Mouse (Mus musculus) liver, embryonic 13.5 days (tissue): ENCODE measurements around the gene Lcp1. TPM values are rescaled to one million over a fixed set of nuclear protein-coding genes. Genes with fewer than 3 reads are reported as not detected.

Source experiments
- ATAC-seq: fragments of 200-750 bp; cut with Nextera tagmentation; 2 replicates; pipeline ENCODE4 v1.8.0; 2017; ENCODE audit warnings: low read depth, mild to moderate bottlenecking, moderate number of reproducible peaks, moderate library complexity
- DNase-seq: peaks from one replicate; pipeline ENCODE4 v3.0.0; 2022
- H3K27ac ChIP-seq: fragments of 300-500 bp; sonication (generic); 2 replicates; pipeline ENCODE4 v1.5.1; 2015; ENCODE audit warnings: moderate library complexity, mild to moderate bottlenecking, inconsistent platforms
- H3K27me3 ChIP-seq: fragments of 300-500 bp; sonication (generic); 2 replicates; pipeline ENCODE4 v1.6.1; 2015; ENCODE audit warnings: mild to moderate bottlenecking, inconsistent platforms
- H3K36me3 ChIP-seq: fragments of 300-500 bp; sonication (generic); 2 replicates; pipeline ENCODE4 v1.6.1; 2015; ENCODE audit warnings: mild to moderate bottlenecking, inconsistent platforms
- H3K4me1 ChIP-seq: fragments of 300-500 bp; sonication (generic); replicated peaks from 2 replicates; pipeline ENCODE4 v1.6.1; 2015; ENCODE audit warnings: inconsistent platforms
- H3K4me2 ChIP-seq: fragments of 300-500 bp; sonication (generic); 2 replicates; pipeline ENCODE4 v1.6.1; 2015; ENCODE audit warnings: inconsistent platforms, mild to moderate bottlenecking, moderate library complexity
- H3K4me3 ChIP-seq: fragments of 300-500 bp; sonication (generic); replicated peaks from 2 replicates; pipeline ENCODE4 v1.5.1; 2015; ENCODE audit warnings: mild to moderate bottlenecking, inconsistent platforms
- H3K9ac ChIP-seq: fragments of 300-500 bp; sonication (generic); 2 replicates; pipeline ENCODE4 v1.6.1; 2015; ENCODE audit warnings: mild to moderate bottlenecking, inconsistent platforms
- H3K9me3 ChIP-seq: fragments of 300-500 bp; sonication (generic); replicated peaks from 2 replicates; pipeline ENCODE4 v1.6.1; 2016; ENCODE audit warnings: inconsistent platforms
- WGBS: fragments of 180-500 bp; shearing (Covaris S2); methylation state at CpG from one replicate; pipeline ENCODE4 v1.1.7; 2015; ENCODE audit not compliant: insufficient replicate concordance; 5-methylcytosine and 5-hydroxymethylcytosine counted together
- polyA plus RNA-seq: library from polyadenylated mRNA; unstranded; fragments of >200 nt; fragmentation: Nextera tagmentation; extraction: Ambion mirVana; gene quantifications from 2 replicates; pipeline ENCODE4 v1.2.1, GENCODE M21; 2015

The Lcp1 gene
- polyA plus RNA-seq, 1 experiment from 2014 or later, result 29.3 TPM

GRCm38 (mm10) chr14:75206307-75206706, 75.4 kb downstream of the Lcp1 start:
- Histone ChIP-seq H3K9me3 (no peaks in the 10 kb centered on the region), H3K4me2 (no peak overlapping the region), H3K4me3 (no peak overlapping the region), H3K36me3 (no peaks in the 10 kb centered on the region), H3K9ac (no peak overlapping the region), H3K27ac (no peak overlapping the region), H3K4me1 (no peaks in the 10 kb centered on the region), H3K27me3 (no peaks in the 10 kb centered on the region)
- no peak for DNase-seq
- no peak for ATAC-seq
- WGBS, result 81% methylated on average over 4 of the region's 4 CpGs

GRCm38 (mm10) chr14:75208572-75209151, 77.8 kb downstream of the Lcp1 start:
- no peaks in the 10 kb centered on the region for H3K27me3 ChIP-seq
- H3K9me3 ChIP-seq, result no peaks in the 10 kb centered on the region
- no peaks in the 10 kb centered on the region for H3K4me1 ChIP-seq
- H3K27ac ChIP-seq, result no peak overlapping the region
- H3K4me2 ChIP-seq, result no peak overlapping the region
- H3K4me3 ChIP-seq, result no peak overlapping the region
- no peak overlapping the region for H3K9ac ChIP-seq
- 67% methylated on average over 6 of the region's 6 CpGs for WGBS
- DNase-seq, result no peak
- ATAC-seq, result no peak
- H3K36me3 ChIP-seq, result no peaks in the 10 kb centered on the region

- H3K4me1 ChIP-seq, result no peaks in the 10 kb centered on the region
- H3K4me3 ChIP-seq, result no peak overlapping the region
- H3K9me3 ChIP-seq, result no peaks in the 10 kb centered on the region
- DNase-seq (no peak), ATAC-seq (no peak)
- 84% methylated on average over 11 of the region's 11 CpGs for WGBS
- no peaks in the 10 kb centered on the region for H3K27me3 ChIP-seq
- H3K36me3 ChIP-seq, result no peaks in the 10 kb centered on the region
- H3K9ac ChIP-seq, result no peak overlapping the region
- H3K4me2 ChIP-seq, result no peak overlapping the region
- no peak overlapping the region for H3K27ac ChIP-seq
These were observed 82.9 kb downstream of the Lcp1 start for GRCm38 (mm10) chr14:75213752-75214151.

- H3K4me2 ChIP-seq, result no peak overlapping the region
- DNase-seq (no peak), ATAC-seq (no peak)
- WGBS, result 79% methylated on average over 2 of the region's 2 CpGs
- H3K27ac ChIP-seq, result no peak overlapping the region
- no peak overlapping the region for H3K4me3 ChIP-seq
- no peaks in the 10 kb centered on the region for H3K9me3 ChIP-seq
- H3K36me3 ChIP-seq, result no peaks in the 10 kb centered on the region
- H3K4me1 ChIP-seq, result peaks cover 8% of the 10 kb centered on the region
- H3K9ac ChIP-seq, result no peak overlapping the region
- H3K27me3 ChIP-seq, result no peaks in the 10 kb centered on the region
These were observed 87.9 kb downstream of the Lcp1 start for GRCm38 (mm10) chr14:75218843-75219242.

GRCm38 (mm10) chr14:75219250-75219913, 88.5 kb downstream of the Lcp1 start:
- Histone ChIP-seq H3K36me3 (no peaks in the 10 kb centered on the region), H3K9me3 (no peaks in the 10 kb centered on the region), H3K27ac (no peak overlapping the region), H3K4me2 (no peak overlapping the region), H3K4me3 (no peak overlapping the region), H3K27me3 (no peaks in the 10 kb centered on the region), H3K4me1 (peaks cover 8% of the 10 kb centered on the region), H3K9ac (no peak overlapping the region)
- 45% methylated on average over 5 of the region's 5 CpGs for WGBS
- DNase-seq, result no peak
- ATAC-seq, result no peak

GRCm38 (mm10) chr14:75222386-75222785, 91.5 kb downstream of the Lcp1 start:
- Histone ChIP-seq H3K4me1 (peaks cover 8% of the 10 kb centered on the region), H3K4me3 (no peak overlapping the region), H3K36me3 (no peaks in the 10 kb centered on the region), H3K27me3 (no peaks in the 10 kb centered on the region), H3K9ac (no peak overlapping the region), H3K9me3 (no peaks in the 10 kb centered on the region), H3K4me2 (no peak overlapping the region), H3K27ac (no peak overlapping the region)
- 66% methylated on average over 6 of the region's 6 CpGs for WGBS
- no peak for ATAC-seq
- DNase-seq, result no peak

GRCm38 (mm10) chr14:75227453-75228084, 96.7 kb downstream of the Lcp1 start:
- ATAC-seq (no peak), DNase-seq (no peak)
- 34% methylated on average over 6 of the region's 6 CpGs for WGBS
- no peak overlapping the region for H3K9ac ChIP-seq
- H3K4me3 ChIP-seq, result no peak overlapping the region
- H3K27ac ChIP-seq, result no peak overlapping the region
- H3K4me1 ChIP-seq, result no peaks in the 10 kb centered on the region
- H3K9me3 ChIP-seq, result no peaks in the 10 kb centered on the region
- no peak overlapping the region for H3K4me2 ChIP-seq
- H3K27me3 ChIP-seq, result no peaks in the 10 kb centered on the region
- no peaks in the 10 kb centered on the region for H3K36me3 ChIP-seq

GRCm38 (mm10) chr14:75229834-75230233, 98.9 kb downstream of the Lcp1 start:
- Histone ChIP-seq H3K27me3 (no peaks in the 10 kb centered on the region), H3K36me3 (no peaks in the 10 kb centered on the region), H3K4me3 (no peak overlapping the region), H3K9ac (no peak overlapping the region), H3K4me2 (no peak overlapping the region), H3K4me1 (no peaks in the 10 kb centered on the region), H3K9me3 (no peaks in the 10 kb centered on the region), H3K27ac (no peak overlapping the region)
- WGBS, result 43% methylated on average over 2 of the region's 2 CpGs
- ATAC-seq, result peak; percentile 56; the same call in 1 of the 2 replicates
- DNase-seq, result peak; percentile 36

GRCm38 (mm10) chr14:75233070-75233469, 102.2 kb downstream of the Lcp1 start:
- Histone ChIP-seq H3K4me1 (peaks cover 3% of the 10 kb centered on the region), H3K4me3 (no peak overlapping the region), H3K9me3 (no peaks in the 10 kb centered on the region), H3K4me2 (no peak overlapping the region), H3K9ac (no peak overlapping the region), H3K27me3 (no peaks in the 10 kb centered on the region), H3K36me3 (no peaks in the 10 kb centered on the region), H3K27ac (no peak overlapping the region)
- DNase-seq, result no peak
- ATAC-seq, result peak; percentile 68
- 69% methylated on average over 5 of the region's 5 CpGs for WGBS

- peaks cover 15% of the 10 kb centered on the region for H3K4me1 ChIP-seq
- H3K27me3 ChIP-seq, result no peaks in the 10 kb centered on the region
- 84% methylated on average over 8 of the region's 8 CpGs for WGBS
- H3K9ac ChIP-seq, result no peak overlapping the region
- DNase-seq, result no peak
- no peaks in the 10 kb centered on the region for H3K9me3 ChIP-seq
- no peak for ATAC-seq
- no peak overlapping the region for H3K4me3 ChIP-seq
- H3K4me2 ChIP-seq, result no peak overlapping the region
- no peaks in the 10 kb centered on the region for H3K36me3 ChIP-seq
- H3K27ac ChIP-seq, result no peak overlapping the region
These were observed 104.7 kb downstream of the Lcp1 start for GRCm38 (mm10) chr14:75235552-75235951.

GRCm38 (mm10) chr14:75235955-75236635, 105.2 kb downstream of the Lcp1 start:
- H3K36me3 ChIP-seq, result no peaks in the 10 kb centered on the region
- H3K4me2 ChIP-seq, result no peak overlapping the region
- H3K27ac ChIP-seq, result no peak overlapping the region
- no peaks in the 10 kb centered on the region for H3K27me3 ChIP-seq
- ATAC-seq (no peak), DNase-seq (no peak)
- H3K9ac ChIP-seq, result no peak overlapping the region
- 59% methylated on average over 9 of the region's 9 CpGs for WGBS
- H3K4me1 ChIP-seq, result peaks cover 15% of the 10 kb centered on the region
- H3K9me3 ChIP-seq, result no peaks in the 10 kb centered on the region
- no peak overlapping the region for H3K4me3 ChIP-seq
